Mouse (Mus musculus) midbrain, embryonic 16.5 days (tissue): ENCODE measurements around the gene Fgfr4. TPM values are rescaled to one million over a fixed set of nuclear protein-coding genes. Genes with fewer than 3 reads are reported as not detected.

Experiments
- ATAC-seq: fragments of 200-750 bp; cut with Nextera tagmentation; 2 replicates; pipeline ENCODE4 v1.8.0; 2017; ENCODE audit warnings: moderate TSS enrichment
- H3K27ac ChIP-seq: fragments of 300-500 bp; sonication (generic); 2 replicates; pipeline ENCODE4 v1.5.1; 2014; ENCODE audit warnings: mild to moderate bottlenecking, low read length, mixed read lengths
- H3K27me3 ChIP-seq: fragments of 300-500 bp; sonication (generic); 2 replicates; pipeline ENCODE4 v1.6.1; 2014; ENCODE audit warnings: low read depth, low read length, mixed read lengths; ENCODE audit not compliant: control insufficient read depth, insufficient read depth
- H3K36me3 ChIP-seq: fragments of 300-500 bp; sonication (generic); 2 replicates; pipeline ENCODE4 v1.6.1; 2014; ENCODE audit warnings: mild to moderate bottlenecking, low read length, moderate library complexity, mixed read lengths; ENCODE audit not compliant: control insufficient read depth, insufficient read depth
- H3K4me1 ChIP-seq: fragments of 300-500 bp; sonication (generic); 2 replicates; pipeline ENCODE4 v1.6.1; 2014; ENCODE audit warnings: mild to moderate bottlenecking, low read length, mixed read lengths; ENCODE audit not compliant: control insufficient read depth, insufficient read depth
- H3K4me2 ChIP-seq: fragments of 300-500 bp; sonication (generic); 2 replicates; pipeline ENCODE4 v1.6.1; 2014; ENCODE audit warnings: mild to moderate bottlenecking, low read length, mixed read lengths
- H3K4me3 ChIP-seq: fragments of 300-500 bp; sonication (generic); 2 replicates; pipeline ENCODE4 v1.5.1; 2014; ENCODE audit warnings: low read depth, mild to moderate bottlenecking, low read length, moderate library complexity, mixed read lengths
- H3K9ac ChIP-seq: fragments of 300-500 bp; sonication (generic); 2 replicates; pipeline ENCODE4 v1.6.1; 2014; ENCODE audit warnings: low read depth, low read length, mixed read lengths
- H3K9me3 ChIP-seq: fragments of 300-500 bp; sonication (generic); replicated peaks from 2 replicates; pipeline ENCODE4 v1.6.1; 2014; ENCODE audit warnings: mild to moderate bottlenecking, low read length, mixed read lengths; ENCODE audit not compliant: control insufficient read depth, poor library complexity, severe bottlenecking
- WGBS: fragments of 180-500 bp; shearing (Covaris S2); extraction: QIAGEN DNeasy Blood & Tissue Kit; methylation state at CpG from one replicate; pipeline ENCODE4 v1.1.7; 2014; 5-methylcytosine and 5-hydroxymethylcytosine counted together
- polyA plus RNA-seq: library from polyadenylated mRNA; unstranded; fragments of >200 nt; fragmentation: Nextera tagmentation; extraction: Ambion mirVana; gene quantifications from 2 replicates; pipeline ENCODE4 v1.2.1, GENCODE M21; 2015

Fgfr4 gene
- polyA plus RNA-seq, 1 experiment from 2014 or later: 0.60 TPM

DNA sequence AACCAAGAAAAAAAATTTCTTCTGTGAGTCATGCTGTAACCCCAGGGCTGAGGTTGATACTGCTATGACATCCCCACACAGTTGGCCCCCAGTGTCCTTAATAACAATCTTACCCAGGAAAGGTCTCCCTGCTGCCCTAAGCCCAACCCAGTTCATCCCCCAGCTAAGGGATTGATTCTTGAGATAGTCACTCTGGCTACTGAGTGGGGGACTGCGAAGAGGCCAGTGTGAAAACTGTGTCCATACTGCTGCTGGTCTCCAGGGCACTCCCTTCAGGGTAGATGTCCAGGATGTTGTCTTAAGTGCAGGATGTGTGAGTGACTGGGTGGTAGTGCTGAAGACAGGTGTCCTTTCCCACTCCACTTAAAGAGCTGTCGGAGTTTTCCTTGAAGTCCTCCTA lies 19.0 kb upstream of the Fgfr4 start, which contains the start of gene Gm17617:
Gene Gm17617 (minus strand): TSS at position 101 of the 400 bp plus-strand sequence.
- H3K4me2 ChIP-seq: no peak within 1 kb of the TSS
- ATAC-seq: no peak
- no peaks in the 10 kb centered on the region for H3K4me1 ChIP-seq
- H3K27me3 ChIP-seq: no peaks in the 10 kb centered on the region
- no peak within 1 kb of the TSS for H3K27ac ChIP-seq
- H3K4me3 ChIP-seq: no peak within 1 kb of the TSS
- peaks cover 24% of the 10 kb centered on the region for H3K36me3 ChIP-seq
- no peaks in the 10 kb centered on the region for H3K9me3 ChIP-seq
- WGBS: 98% methylated on average over 2 of the region's 2 CpGs
- H3K9ac ChIP-seq: no peak within 1 kb of the TSS

- Histone ChIP-seq H3K27ac (no peak overlapping the region), H3K4me3 (no peak overlapping the region), H3K27me3 (no peaks in the 10 kb centered on the region), H3K9me3 (no peaks in the 10 kb centered on the region), H3K9ac (no peak overlapping the region), H3K36me3 (peaks cover 15% of the 10 kb centered on the region), H3K4me2 (no peak overlapping the region), H3K4me1 (no peaks in the 10 kb centered on the region)
- ATAC-seq: no peak
- WGBS: 9% methylated on average over 5 of the region's 5 CpGs
Observed at GRCm38 (mm10) chr13:55135382-55135781, 17.1 kb upstream of the Fgfr4 start.

DNA sequence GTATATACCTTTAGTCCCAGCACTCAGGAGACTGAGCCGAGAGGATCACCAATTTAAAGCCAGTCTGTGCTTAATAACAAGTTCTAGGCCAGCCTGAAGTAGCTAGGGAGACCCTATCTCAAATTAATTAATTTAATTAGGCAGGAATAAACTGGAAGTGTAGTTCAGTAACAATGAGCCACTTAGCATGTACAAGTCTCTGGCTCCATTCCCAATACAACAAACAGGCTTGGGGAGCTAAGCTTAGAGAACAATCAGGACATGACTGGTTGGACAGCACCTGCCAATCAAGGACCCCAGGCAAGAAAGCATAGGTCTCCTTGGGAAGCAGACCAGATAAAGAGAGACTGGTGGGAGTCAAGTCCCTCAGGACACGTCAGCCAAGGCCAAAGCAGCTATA lies 12.2 kb upstream of the Fgfr4 start:
- WGBS: 60% methylated on average over 2 of the region's 2 CpGs
- Histone ChIP-seq H3K4me1 (no peaks in the 10 kb centered on the region), H3K4me3 (no peak overlapping the region), H3K4me2 (no peak overlapping the region), H3K36me3 (no peaks in the 10 kb centered on the region), H3K9ac (no peak overlapping the region), H3K27ac (no peak overlapping the region), H3K27me3 (no peaks in the 10 kb centered on the region), H3K9me3 (no peaks in the 10 kb centered on the region)
- ATAC-seq: no peak

DNA sequence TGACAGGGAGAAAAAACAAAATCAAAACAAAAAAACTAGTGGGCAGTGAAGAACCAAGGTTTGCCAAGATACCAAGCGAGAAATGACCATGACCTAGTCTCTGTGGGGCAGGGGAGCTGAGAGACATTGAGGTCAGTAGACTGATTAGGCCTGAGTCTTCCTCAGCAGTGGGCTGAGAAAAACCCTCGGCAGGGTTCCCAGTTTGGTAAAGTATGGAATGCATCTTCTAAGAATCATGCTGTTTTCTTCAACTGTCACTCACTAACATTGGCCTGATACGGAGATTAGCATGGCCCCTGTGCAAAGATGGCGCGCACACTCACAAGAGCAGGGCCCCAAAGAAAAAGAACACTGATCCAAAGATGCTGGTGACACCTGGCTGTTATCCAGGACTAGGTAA lies 1.5 kb downstream of the Fgfr4 start:
- Histone ChIP-seq H3K27me3 (peaks cover 18% of the 10 kb centered on the region), H3K27ac (no peak overlapping the region), H3K4me2 (no peak overlapping the region), H3K36me3 (no peaks in the 10 kb centered on the region), H3K9me3 (no peaks in the 10 kb centered on the region), H3K4me3 (no peak overlapping the region), H3K4me1 (peaks cover 6% of the 10 kb centered on the region), H3K9ac (no peak overlapping the region)
- ATAC-seq: no peak
- 85% methylated on average over 5 of the region's 5 CpGs for WGBS

GRCm38 (mm10) chr13:55162365-55162764 lies 9.9 kb downstream of the Fgfr4 start:
- Histone ChIP-seq H3K4me1 (no peaks in the 10 kb centered on the region), H3K4me3 (no peak overlapping the region), H3K4me2 (no peak overlapping the region), H3K36me3 (no peaks in the 10 kb centered on the region), H3K27ac (no peak overlapping the region), H3K9ac (no peak overlapping the region), H3K27me3 (no peaks in the 10 kb centered on the region), H3K9me3 (no peaks in the 10 kb centered on the region)
- ATAC-seq: no peak
- 67% methylated on average over 7 of the region's 7 CpGs for WGBS

- 56% methylated on average over 5 of the region's 5 CpGs for WGBS
- H3K4me2 ChIP-seq: no peak overlapping the region
Observed at GRCm38 (mm10) chr13:55163553-55163952, 11.1 kb downstream of the Fgfr4 start.

GRCm38 (mm10) chr13:55165831-55166339 lies 13.4 kb downstream of the Fgfr4 start:
- no peak for ATAC-seq
- 92% methylated on average over 16 of the region's 16 CpGs for WGBS

More at GRCm38 (mm10) chr13:55163553-55163952, 11.1 kb downstream of the Fgfr4 start:
- no peaks in the 10 kb centered on the region for H3K27me3 ChIP-seq
- H3K9ac ChIP-seq: no peak overlapping the region
- no peaks in the 10 kb centered on the region for H3K4me1 ChIP-seq
- no peaks in the 10 kb centered on the region for H3K9me3 ChIP-seq
- no peak overlapping the region for H3K27ac ChIP-seq
- H3K36me3 ChIP-seq: no peaks in the 10 kb centered on the region
- no peak for ATAC-seq
- no peak overlapping the region for H3K4me3 ChIP-seq

DNA sequence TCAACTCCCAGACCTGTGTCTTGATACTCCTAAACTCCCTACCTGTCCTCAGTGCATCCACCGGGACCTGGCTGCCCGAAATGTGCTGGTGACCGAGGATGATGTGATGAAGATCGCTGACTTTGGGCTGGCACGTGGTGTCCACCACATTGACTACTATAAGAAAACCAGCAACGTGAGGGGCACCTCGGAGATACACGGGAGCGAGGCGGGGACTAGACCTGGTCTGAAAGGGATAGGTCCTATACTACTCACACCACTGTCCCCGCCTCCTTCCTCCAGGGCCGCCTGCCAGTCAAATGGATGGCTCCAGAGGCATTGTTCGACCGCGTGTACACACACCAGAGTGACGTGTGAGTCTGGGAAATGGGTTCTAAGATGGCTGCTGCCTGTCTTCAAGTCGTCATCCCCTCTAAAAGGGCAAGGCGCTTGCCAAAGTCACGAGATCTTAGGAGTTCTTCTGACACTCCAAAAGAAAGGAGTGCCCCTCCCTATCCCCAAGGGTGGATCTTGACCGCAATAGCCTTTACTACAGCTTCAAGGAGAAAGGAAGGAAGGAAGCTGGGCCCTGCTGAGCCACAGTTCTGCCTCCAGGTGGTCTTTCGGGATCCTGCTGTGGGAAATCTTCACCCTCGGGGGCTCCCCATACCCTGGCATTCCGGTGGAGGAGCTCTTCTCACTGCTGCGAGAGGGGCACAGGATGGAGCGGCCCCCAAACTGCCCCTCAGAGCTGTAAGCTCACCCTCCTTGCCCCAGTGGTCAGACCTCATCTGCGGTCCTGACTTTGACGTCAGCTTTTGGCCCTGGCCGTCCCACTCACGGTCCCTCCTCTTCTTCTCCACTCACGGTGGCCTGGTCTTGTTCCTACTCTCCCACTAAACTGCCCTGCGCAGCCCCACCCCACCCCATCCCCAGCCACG lies 14.6 kb downstream of the Fgfr4 start:
- no peaks in the 10 kb centered on the region for H3K27me3 ChIP-seq
- H3K4me1 ChIP-seq: peaks cover 15% of the 10 kb centered on the region
- 92% methylated on average over 32 of the region's 32 CpGs for WGBS
- no peak overlapping the region for H3K4me3 ChIP-seq
- H3K4me2 ChIP-seq: no peak overlapping the region
- no peaks in the 10 kb centered on the region for H3K9me3 ChIP-seq
- H3K27ac ChIP-seq: no peak overlapping the region
- H3K36me3 ChIP-seq: no peaks in the 10 kb centered on the region
- no peak overlapping the region for H3K9ac ChIP-seq
- ATAC-seq: no peak

More at GRCm38 (mm10) chr13:55165831-55166339, 13.4 kb downstream of the Fgfr4 start:
- Histone ChIP-seq H3K4me1 (peaks cover 3% of the 10 kb centered on the region; the same call in 1 of the 2 replicates), H3K4me2 (no peak overlapping the region), H3K27ac (no peak overlapping the region), H3K9me3 (no peaks in the 10 kb centered on the region), H3K27me3 (no peaks in the 10 kb centered on the region), H3K9ac (no peak overlapping the region), H3K36me3 (no peaks in the 10 kb centered on the region), H3K4me3 (no peak overlapping the region)

DNA sequence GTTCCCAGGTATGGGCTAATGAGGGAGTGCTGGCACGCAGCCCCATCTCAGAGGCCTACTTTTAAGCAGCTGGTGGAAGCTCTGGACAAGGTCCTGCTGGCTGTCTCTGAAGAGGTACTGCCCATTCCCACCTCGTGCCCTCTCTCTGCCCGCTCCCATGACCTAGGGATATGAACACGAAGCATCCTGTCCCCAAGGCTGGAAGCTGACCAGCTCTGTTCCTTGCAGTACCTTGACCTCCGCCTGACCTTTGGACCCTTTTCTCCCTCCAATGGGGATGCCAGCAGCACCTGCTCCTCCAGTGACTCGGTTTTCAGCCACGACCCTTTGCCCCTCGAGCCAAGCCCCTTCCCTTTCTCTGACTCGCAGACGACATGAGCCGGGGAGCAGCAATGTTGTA lies 15.4 kb downstream of the Fgfr4 start:
- Histone ChIP-seq H3K9me3 (no peaks in the 10 kb centered on the region), H3K4me2 (no peak overlapping the region), H3K27ac (no peak overlapping the region), H3K27me3 (no peaks in the 10 kb centered on the region), H3K9ac (no peak overlapping the region), H3K4me1 (peaks cover 15% of the 10 kb centered on the region), H3K36me3 (no peaks in the 10 kb centered on the region), H3K4me3 (no peak overlapping the region)
- 76% methylated on average over 11 of the region's 11 CpGs for WGBS
- no peak for ATAC-seq
